Mouse (Mus musculus) intestine, embryonic 14.5 days (tissue): ENCODE measurements at regions not wholly inside any gene's neighbourhood (a gene's known extent, or its start where the extent isn't known, plus 50 kb on each side); places are given as distances from the start of the nearest gene placed in this dataset.
A peak's percentile ranks its signal among the peaks of the same experiment; 100 is the strongest.

Experiments used
- ATAC-seq: fragments of 200-750 bp; cut with Nextera tagmentation; replicated peaks from 2 replicates; pipeline ENCODE4 v1.8.0; 2017; ENCODE audit warnings: low read depth, moderate number of reproducible peaks, moderate TSS enrichment, moderate library complexity; ENCODE audit not compliant: low FRiP score, low TSS enrichment
- DNase-seq: peaks from one replicate; pipeline ENCODE4 v3.0.0-alpha.2; 2018; ENCODE audit warnings: low spot score
- H3K27ac ChIP-seq: fragments of 300-500 bp; sonication (generic); 2 replicates; pipeline ENCODE4 v1.5.1; 2014; ENCODE audit warnings: low read depth, mild to moderate bottlenecking, control low read depth
- H3K27me3 ChIP-seq: fragments of 300-500 bp; sonication (generic); replicated peaks from 2 replicates; pipeline ENCODE4 v1.6.1; 2014; ENCODE audit warnings: low read length, control low read depth; ENCODE audit not compliant: control insufficient read depth, insufficient read depth
- H3K36me3 ChIP-seq: fragments of 300-500 bp; sonication (generic); 2 replicates; pipeline ENCODE4 v1.6.1; 2014; ENCODE audit warnings: low read length, control low read depth; ENCODE audit not compliant: control insufficient read depth, insufficient read depth
- H3K4me1 ChIP-seq: fragments of 300-500 bp; sonication (generic); replicated peaks from 2 replicates; pipeline ENCODE4 v1.6.1; 2014; ENCODE audit warnings: low read length, control low read depth, mixed read lengths; ENCODE audit not compliant: control insufficient read depth, insufficient read depth
- H3K4me2 ChIP-seq: fragments of 300-500 bp; sonication (generic); 2 replicates; pipeline ENCODE4 v1.6.1; 2014; ENCODE audit warnings: low read length
- H3K4me3 ChIP-seq: fragments of 300-500 bp; sonication (generic); 2 replicates; pipeline ENCODE4 v1.5.1; 2014; ENCODE audit warnings: low read depth, low read length, control low read depth, mixed read lengths
- H3K9ac ChIP-seq: fragments of 300-500 bp; sonication (generic); 2 replicates; pipeline ENCODE4 v1.6.1; 2014; ENCODE audit warnings: mild to moderate bottlenecking, low read length
- H3K9me3 ChIP-seq: fragments of 300-500 bp; sonication (generic); 2 replicates; pipeline ENCODE4 v1.6.1; 2016; ENCODE audit warnings: low read length, control low read depth; ENCODE audit not compliant: control insufficient read depth
- WGBS: fragments of 180-500 bp; shearing (Covaris S2); extraction: QIAGEN DNeasy Blood & Tissue Kit; methylation state at CpG from one replicate; pipeline ENCODE4 v1.1.7; 2014; 5-methylcytosine and 5-hydroxymethylcytosine counted together

GRCm38 (mm10) chr2:74426746-74427145 is 152.5 kb downstream of the Lnpk start:
- H3K27ac ChIP-seq: no peak overlapping the region
- ATAC-seq: no peak
- no peaks in the 10 kb centered on the region for H3K27me3 ChIP-seq
- no peaks in the 10 kb centered on the region for H3K4me1 ChIP-seq
- no peak overlapping the region for H3K4me3 ChIP-seq
- H3K36me3 ChIP-seq: no peaks in the 10 kb centered on the region
- H3K9ac ChIP-seq: no peak overlapping the region
- WGBS: 66% methylated on average over 15 of the region's 15 CpGs
- no peaks in the 10 kb centered on the region for H3K9me3 ChIP-seq
- DNase-seq: no peak
- no peak overlapping the region for H3K4me2 ChIP-seq

GRCm38 (mm10) chr2:74424726-74425125 is 154.5 kb downstream of the Lnpk start:
- H3K4me2 ChIP-seq: no peak overlapping the region
- no peak overlapping the region for H3K27ac ChIP-seq
- 77% methylated on average over 3 of the region's 3 CpGs for WGBS
- DNase-seq: no peak
- no peaks in the 10 kb centered on the region for H3K27me3 ChIP-seq
- H3K4me1 ChIP-seq: no peaks in the 10 kb centered on the region
- H3K4me3 ChIP-seq: no peak overlapping the region
- no peak overlapping the region for H3K9ac ChIP-seq
- no peaks in the 10 kb centered on the region for H3K36me3 ChIP-seq
- no peak for ATAC-seq
- H3K9me3 ChIP-seq: no peaks in the 10 kb centered on the region

- Histone ChIP-seq H3K4me3 (no peak overlapping the region), H3K9me3 (no peaks in the 10 kb centered on the region), H3K27ac (no peak overlapping the region), H3K27me3 (no peaks in the 10 kb centered on the region), H3K36me3 (no peaks in the 10 kb centered on the region), H3K4me2 (no peak overlapping the region), H3K4me1 (no peaks in the 10 kb centered on the region), H3K9ac (no peak overlapping the region)
- ATAC-seq (no peak), DNase-seq (no peak)
- WGBS: 91% methylated on average over 4 of the region's 4 CpGs
Observed at GRCm38 (mm10) chr2:74416097-74416496, 163.1 kb downstream of the Lnpk start.

- DNase-seq (no peak), ATAC-seq (no peak)
- Histone ChIP-seq H3K27ac (no peak overlapping the region), H3K27me3 (no peaks in the 10 kb centered on the region), H3K4me1 (0 out of 2 replicates have a peak, but pooled peaks cover 3% of the 10 kb centered on the region), H3K4me2 (no peak overlapping the region), H3K9me3 (no peaks in the 10 kb centered on the region), H3K4me3 (no peak overlapping the region), H3K9ac (no peak overlapping the region), H3K36me3 (no peaks in the 10 kb centered on the region)
- 96% methylated on average over 12 of the region's 13 CpGs for WGBS
Observed at GRCm38 (mm10) chr2:74414721-74415120, 164.5 kb downstream of the Lnpk start.

GRCm38 (mm10) chr2:74409856-74410404 is 169.3 kb downstream of the Lnpk start:
- no peak overlapping the region for H3K4me3 ChIP-seq
- H3K9me3 ChIP-seq: no peaks in the 10 kb centered on the region
- peaks cover 5% of the 10 kb centered on the region; the same call in 1 of the 2 replicates for H3K4me1 ChIP-seq
- no peak for DNase-seq
- H3K27ac ChIP-seq: no peak overlapping the region
- 72% methylated on average over 4 of the region's 4 CpGs for WGBS
- no peak for ATAC-seq
- no peak overlapping the region for H3K9ac ChIP-seq
- no peaks in the 10 kb centered on the region for H3K36me3 ChIP-seq
- H3K27me3 ChIP-seq: no peaks in the 10 kb centered on the region
- H3K4me2 ChIP-seq: no peak overlapping the region

- H3K9ac ChIP-seq: no peak overlapping the region
- no peak for ATAC-seq
- no peaks in the 10 kb centered on the region for H3K36me3 ChIP-seq
- H3K9me3 ChIP-seq: no peaks in the 10 kb centered on the region
- H3K4me2 ChIP-seq: no peak overlapping the region
- H3K27ac ChIP-seq: peak overlapping the region; percentile 23; the same call in 1 of the 2 replicates
- no peaks in the 10 kb centered on the region for H3K27me3 ChIP-seq
- H3K4me3 ChIP-seq: no peak overlapping the region
- no peak for DNase-seq
- WGBS: 26% methylated on average over 3 of the region's 3 CpGs
- H3K4me1 ChIP-seq: peaks cover 5% of the 10 kb centered on the region; the same call in 1 of the 2 replicates
Observed at GRCm38 (mm10) chr2:74404493-74404892, 174.7 kb downstream of the Lnpk start.

- 84% methylated on average over 4 of the region's 4 CpGs for WGBS
- Histone ChIP-seq H3K9me3 (no peaks in the 10 kb centered on the region), H3K27ac (no peak overlapping the region), H3K9ac (no peak overlapping the region), H3K4me2 (no peak overlapping the region), H3K27me3 (no peaks in the 10 kb centered on the region), H3K36me3 (no peaks in the 10 kb centered on the region), H3K4me1 (no peaks in the 10 kb centered on the region; the same call in 1 of the 2 replicates), H3K4me3 (no peak overlapping the region)
- ATAC-seq (no peak), DNase-seq (no peak)
Observed at GRCm38 (mm10) chr2:74391064-74391463, 188.2 kb downstream of the Lnpk start.

- WGBS: 92% methylated on average over 5 of the region's 5 CpGs
- Histone ChIP-seq H3K27ac (no peak overlapping the region), H3K9ac (no peak overlapping the region), H3K4me1 (no peaks in the 10 kb centered on the region; the same call in 1 of the 2 replicates), H3K36me3 (no peaks in the 10 kb centered on the region), H3K4me3 (no peak overlapping the region), H3K9me3 (no peaks in the 10 kb centered on the region), H3K27me3 (no peaks in the 10 kb centered on the region), H3K4me2 (no peak overlapping the region)
- DNase-seq (no peak), ATAC-seq (no peak)
Observed at GRCm38 (mm10) chr2:74388078-74388477, 191.2 kb downstream of the Lnpk start.

- H3K4me3 ChIP-seq: no peak overlapping the region
- H3K9ac ChIP-seq: no peak overlapping the region
- H3K9me3 ChIP-seq: no peaks in the 10 kb centered on the region
- H3K36me3 ChIP-seq: no peaks in the 10 kb centered on the region
- ATAC-seq (no peak), DNase-seq (no peak)
- H3K27ac ChIP-seq: no peak overlapping the region
- H3K4me2 ChIP-seq: no peak overlapping the region
- no peaks in the 10 kb centered on the region; the same call in 1 of the 2 replicates for H3K4me1 ChIP-seq
- WGBS: 92% methylated on average over 1 of the region's 1 CpGs
- H3K27me3 ChIP-seq: no peaks in the 10 kb centered on the region
Observed at GRCm38 (mm10) chr2:74384918-74385317, 194.3 kb downstream of the Lnpk start.
